Mouse (Mus musculus) liver, embryonic 16.5 days (tissue): ENCODE results near the gene Sec1. TPM values are rescaled to one million over a fixed set of nuclear protein-coding genes. Genes with fewer than 3 reads are reported as not detected.
A peak's percentile ranks its signal among the peaks of the same experiment; 100 is the strongest.
"Not testable (repeated sequence)": the region's sequence is repeated elsewhere in the genome, so short reads cannot be mapped to it uniquely, and the experiment has no call there.

ENCODE experiments used
- ATAC-seq: fragments of 200-750 bp; cut with Nextera tagmentation; 2 replicates; pipeline ENCODE4 v1.8.0; 2017; ENCODE audit warnings: low read depth, mild to moderate bottlenecking, moderate number of reproducible peaks, moderate library complexity
- H3K27ac ChIP-seq: fragments of 300-500 bp; sonication (generic); 2 replicates; pipeline ENCODE4 v1.5.1; 2014; ENCODE audit warnings: mild to moderate bottlenecking, low read length
- H3K27me3 ChIP-seq: fragments of 300-500 bp; sonication (generic); 2 replicates; pipeline ENCODE4 v1.6.1; 2014; ENCODE audit warnings: low read depth, low read length, mixed read lengths; ENCODE audit not compliant: control insufficient read depth, insufficient read depth
- H3K36me3 ChIP-seq: fragments of 300-500 bp; sonication (generic); 2 replicates; pipeline ENCODE4 v1.6.1; 2014; ENCODE audit warnings: mild to moderate bottlenecking; ENCODE audit not compliant: control insufficient read depth, insufficient read depth
- H3K4me1 ChIP-seq: fragments of 300-500 bp; sonication (generic); 2 replicates; pipeline ENCODE4 v1.6.1; 2014; ENCODE audit warnings: low read depth, low read length, mixed read lengths; ENCODE audit not compliant: control insufficient read depth
- H3K4me2 ChIP-seq: fragments of 300-500 bp; sonication (generic); 2 replicates; pipeline ENCODE4 v1.6.1; 2014; ENCODE audit warnings: low read depth, low read length, mixed read lengths
- H3K4me3 ChIP-seq: fragments of 300-500 bp; sonication (generic); 2 replicates; pipeline ENCODE4 v1.5.1; 2014; ENCODE audit warnings: low read depth, mild to moderate bottlenecking, low read length
- H3K9ac ChIP-seq: fragments of 300-500 bp; sonication (generic); 2 replicates; pipeline ENCODE4 v1.6.1; 2014; ENCODE audit warnings: low read depth, low read length
- H3K9me3 ChIP-seq: fragments of 300-500 bp; sonication (generic); replicated peaks from 2 replicates; pipeline ENCODE4 v1.6.1; 2016; ENCODE audit warnings: low read length; ENCODE audit not compliant: control insufficient read depth
- WGBS: fragments of 180-500 bp; shearing (Covaris S2); extraction: QIAGEN DNeasy Blood & Tissue Kit; methylation state at CpG from one replicate; pipeline ENCODE4 v1.1.7; 2014; ENCODE audit not compliant: insufficient replicate concordance; 5-methylcytosine and 5-hydroxymethylcytosine counted together
- polyA plus RNA-seq: library from polyadenylated mRNA; unstranded; fragments of >200 nt; fragmentation: Nextera tagmentation; extraction: Ambion mirVana; gene quantifications from 2 replicates; pipeline ENCODE4 v1.2.1, GENCODE M21; 2015

Gene Sec1
- polyA plus RNA-seq, 1 experiment from 2014 or later: 0.05 TPM

- H3K9ac ChIP-seq: no peak overlapping the region
Measured at GRCm38 (mm10) chr7:45679966-45680621, 14.1 kb downstream of the Sec1 start.

GRCm38 (mm10) chr7:45678513-45678912 lies 15.7 kb downstream of the Sec1 start:
- ATAC-seq: no peak

More at GRCm38 (mm10) chr7:45679966-45680621, 14.1 kb downstream of the Sec1 start:
- Histone ChIP-seq H3K4me2 (no peak overlapping the region), H3K4me3 (no peak overlapping the region), H3K4me1 (peaks cover 3% of the 10 kb centered on the region), H3K27ac (no peak overlapping the region), H3K9me3 (no peaks in the 10 kb centered on the region), H3K36me3 (no peaks in the 10 kb centered on the region), H3K27me3 (no peaks in the 10 kb centered on the region)
- ATAC-seq: peak; percentile 50
- WGBS: 59% methylated on average over 14 of the region's 14 CpGs

GRCm38 (mm10) chr7:45677627-45678295 lies 16.4 kb downstream of the Sec1 start:
- peaks cover 3% of the 10 kb centered on the region for H3K4me1 ChIP-seq
- H3K4me2 ChIP-seq: no peak overlapping the region
- no peaks in the 10 kb centered on the region for H3K9me3 ChIP-seq
- no peaks in the 10 kb centered on the region for H3K36me3 ChIP-seq
- no peaks in the 10 kb centered on the region for H3K27me3 ChIP-seq
- no peak for ATAC-seq
- no peak overlapping the region for H3K9ac ChIP-seq
- no peak overlapping the region for H3K27ac ChIP-seq
- 59% methylated on average over 7 of the region's 7 CpGs for WGBS
- no peak overlapping the region for H3K4me3 ChIP-seq

More at GRCm38 (mm10) chr7:45678513-45678912, 15.7 kb downstream of the Sec1 start:
- H3K4me2 ChIP-seq: no peak overlapping the region
- H3K4me3 ChIP-seq: no peak overlapping the region
- H3K27me3 ChIP-seq: no peaks in the 10 kb centered on the region
- WGBS: 76% methylated on average over 14 of the region's 14 CpGs
- H3K36me3 ChIP-seq: no peaks in the 10 kb centered on the region
- H3K4me1 ChIP-seq: peaks cover 3% of the 10 kb centered on the region
- no peak overlapping the region for H3K9ac ChIP-seq
- no peak overlapping the region for H3K27ac ChIP-seq
- H3K9me3 ChIP-seq: no peaks in the 10 kb centered on the region

GRCm38 (mm10) chr7:45668921-45669320 lies 25.3 kb downstream of the Sec1 start:
- 78% methylated on average over 9 of the region's 9 CpGs for WGBS
- no peak for ATAC-seq

GRCm38 (mm10) chr7:45667761-45668160 lies 26.4 kb downstream of the Sec1 start:
- Histone ChIP-seq H3K4me1 (no peaks in the 10 kb centered on the region), H3K36me3 (no peaks in the 10 kb centered on the region), H3K27me3 (no peaks in the 10 kb centered on the region), H3K4me2 (no peak overlapping the region), H3K9ac (no peak overlapping the region), H3K27ac (no peak overlapping the region), H3K4me3 (no peak overlapping the region), H3K9me3 (no peaks in the 10 kb centered on the region)
- no peak for ATAC-seq
- WGBS: 76% methylated on average over 14 of the region's 14 CpGs

More at GRCm38 (mm10) chr7:45668921-45669320, 25.3 kb downstream of the Sec1 start:
- Histone ChIP-seq H3K4me3 (no peak overlapping the region), H3K9ac (no peak overlapping the region), H3K27ac (no peak overlapping the region), H3K36me3 (no peaks in the 10 kb centered on the region), H3K4me1 (no peaks in the 10 kb centered on the region), H3K4me2 (no peak overlapping the region), H3K9me3 (no peaks in the 10 kb centered on the region), H3K27me3 (no peaks in the 10 kb centered on the region)

GRCm38 (mm10) chr7:45666161-45666560 lies 28.0 kb downstream of the Sec1 start, which contains the start of gene Fut2:
Gene Fut2, minus strand, starts transcription at chr7:45666394.
- H3K27me3 ChIP-seq: no peaks in the 10 kb centered on the region
- no peak within 1 kb of the TSS for H3K4me2 ChIP-seq
- H3K4me3 ChIP-seq: no peak within 1 kb of the TSS
- no peaks in the 10 kb centered on the region for H3K36me3 ChIP-seq
- no peaks in the 10 kb centered on the region for H3K4me1 ChIP-seq
- no peak for ATAC-seq
- no peak within 1 kb of the TSS for H3K9ac ChIP-seq
- H3K27ac ChIP-seq: no peak within 1 kb of the TSS
- H3K9me3 ChIP-seq: no peaks in the 10 kb centered on the region
- 72% methylated on average over 7 of the region's 7 CpGs for WGBS

GRCm38 (mm10) chr7:45665303-45666138 lies 28.7 kb downstream of the Sec1 start:
- H3K4me3 ChIP-seq: no peak overlapping the region
- H3K4me1 ChIP-seq: no peaks in the 10 kb centered on the region
- no peak overlapping the region for H3K4me2 ChIP-seq
- no peak for ATAC-seq
- no peaks in the 10 kb centered on the region for H3K27me3 ChIP-seq
- 59% methylated on average over 13 of the region's 13 CpGs for WGBS
- no peaks in the 10 kb centered on the region for H3K9me3 ChIP-seq
- H3K36me3 ChIP-seq: no peaks in the 10 kb centered on the region
- H3K9ac ChIP-seq: no peak overlapping the region
- H3K27ac ChIP-seq: no peak overlapping the region

- not testable (repeated sequence) for H3K9me3 ChIP-seq, H3K27ac ChIP-seq, H3K27me3 ChIP-seq, H3K4me1 ChIP-seq, ATAC-seq, H3K4me3 ChIP-seq, H3K9ac ChIP-seq, H3K4me2 ChIP-seq, H3K36me3 ChIP-seq
- 63% methylated on average over 6 of the region's 6 CpGs for WGBS
Measured at GRCm38 (mm10) chr7:45661702-45662101, 32.5 kb downstream of the Sec1 start.
